Mouse (Mus musculus): ENCODE measurements around the gene Ccr9.

GRCm38 (mm10) chr9:123815996-123816395, 137.8 kb downstream of the Ccr9 start:
- TF ChIP-seq POLR2A (IDR thresholded peaks at IDR 0.05; ENCODE audit: low read depth, low read length) = no peak
- no peak for TF ChIP-seq CTCF (IDR thresholded peaks at IDR 0.05; ENCODE audit: extremely low read depth, insufficient read depth, insufficient read length, insufficient replicate concordance)

Data from spleen, adult 2 months (tissue).